Mouse (Mus musculus) testis, adult 2 months (tissue): ENCODE measurements at regions not wholly inside any gene's neighbourhood (a gene's known extent, or its start where the extent isn't known, plus 50 kb on each side); places are given as distances from the start of the nearest gene placed in this dataset.

Source experiments
- CTCF ChIP-seq: fragments of 200-500 bp; IDR thresholded peaks from 2 replicates; pipeline ENCODE4 v1.5.1; 2012; ENCODE audit warnings: low read depth, mild to moderate bottlenecking, inconsistent platforms, low read length, moderate library complexity; ENCODE audit not compliant: control insufficient read depth, insufficient read depth, insufficient replicate concordance
- POLR2A ChIP-seq: fragments of 200-500 bp; IDR thresholded peaks from 2 replicates; pipeline ENCODE4 v1.6.1; 2012; ENCODE audit warnings: low read depth, mild to moderate bottlenecking, inconsistent platforms, low read length, moderate library complexity; ENCODE audit not compliant: control insufficient read depth

DNA sequence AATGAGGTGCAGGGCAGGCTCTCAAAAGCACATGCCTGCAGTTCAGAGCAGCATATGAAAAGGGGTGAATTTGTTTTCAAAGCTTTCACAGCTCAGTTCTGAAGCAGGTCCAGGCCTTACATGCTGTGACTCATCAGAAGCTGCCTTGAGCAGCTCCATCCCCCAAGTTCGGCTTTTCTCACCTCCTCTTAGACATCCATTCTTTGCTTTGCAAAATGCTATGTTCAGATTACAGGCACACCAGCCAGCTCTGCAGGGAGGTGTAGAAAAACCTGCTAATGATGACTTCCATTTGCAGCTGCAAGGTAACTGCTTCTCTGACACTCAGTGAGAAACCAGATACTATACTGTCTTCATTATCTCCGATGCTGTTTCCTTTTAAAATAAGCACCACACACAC, 532.0 kb upstream of the Tbl1xr1 start:
- TF ChIP-seq CTCF = no peak
- no peak for TF ChIP-seq POLR2A
